Mouse (Mus musculus) kidney, adult 2 months (tissue): Measurements from ENCODE around the gene Npffr2. TPM values are rescaled to one million over a fixed set of nuclear protein-coding genes. Genes with fewer than 3 reads are reported as not detected.
"Not testable (repeated sequence)": the region's sequence is repeated elsewhere in the genome, so short reads cannot be mapped to it uniquely, and the experiment has no call there.

Experiments used
- DNase-seq: peaks from one replicate; pipeline ENCODE4 v3.0.0; 2021
- H3K27ac ChIP-seq: fragments of 200-500 bp; 2 replicates; pipeline ENCODE4 v1.5.1; 2012; ENCODE audit warnings: low read depth, low read length, control low read depth, inconsistent platforms; ENCODE audit not compliant: insufficient read depth
- H3K27me3 ChIP-seq: fragments of 200-500 bp; replicated peaks from 2 replicates; pipeline ENCODE4 v1.6.1; 2012; ENCODE audit warnings: mild to moderate bottlenecking, moderate library complexity, low read length, inconsistent platforms; ENCODE audit not compliant: control insufficient read depth, insufficient read depth
- H3K36me3 ChIP-seq: fragments of 200-500 bp; 2 replicates; pipeline ENCODE4 v1.6.1; 2012; ENCODE audit warnings: mild to moderate bottlenecking, moderate library complexity, low read length, inconsistent platforms; ENCODE audit not compliant: control insufficient read depth, insufficient read depth
- H3K4me1 ChIP-seq: fragments of 200-500 bp; 2 replicates; pipeline ENCODE4 v1.6.1; 2011; ENCODE audit warnings: low read length; ENCODE audit not compliant: control insufficient read depth, insufficient read depth
- H3K4me3 ChIP-seq: fragments of 200-500 bp; 2 replicates; pipeline ENCODE4 v1.5.1; 2011; ENCODE audit warnings: mild to moderate bottlenecking, low read depth, low read length, control low read depth; ENCODE audit not compliant: insufficient read depth
- CTCF ChIP-seq: fragments of 200-500 bp; conservative IDR thresholded peaks from 2 replicates; pipeline ENCODE4 v1.5.1; 2011; ENCODE audit warnings: low read depth, mild to moderate bottlenecking, control low read depth, low read length, moderate library complexity, mixed read lengths; ENCODE audit not compliant: insufficient read depth, insufficient read length
- POLR2A ChIP-seq: fragments of 200-500 bp; IDR thresholded peaks from one replicate; pipeline ENCODE4 v1.6.1; 2011; ENCODE audit warnings: low read depth, low read length, control low read depth
- WGBS: fragments of 180-500 bp; shearing (Covaris S2); methylation state at CpG from one replicate; pipeline ENCODE4 v1.1.7; 2018; 5-methylcytosine and 5-hydroxymethylcytosine counted together
- polyA plus RNA-seq: library from polyadenylated mRNA; depleted of rRNA; stranded (reverse); fragments of >200 nt; gene quantifications from 2 replicates; pipeline ENCODE4 v1.2.3, GENCODE M21; 2012

Gene Npffr2
- polyA plus RNA-seq, 1 experiment = not detected

DNA sequence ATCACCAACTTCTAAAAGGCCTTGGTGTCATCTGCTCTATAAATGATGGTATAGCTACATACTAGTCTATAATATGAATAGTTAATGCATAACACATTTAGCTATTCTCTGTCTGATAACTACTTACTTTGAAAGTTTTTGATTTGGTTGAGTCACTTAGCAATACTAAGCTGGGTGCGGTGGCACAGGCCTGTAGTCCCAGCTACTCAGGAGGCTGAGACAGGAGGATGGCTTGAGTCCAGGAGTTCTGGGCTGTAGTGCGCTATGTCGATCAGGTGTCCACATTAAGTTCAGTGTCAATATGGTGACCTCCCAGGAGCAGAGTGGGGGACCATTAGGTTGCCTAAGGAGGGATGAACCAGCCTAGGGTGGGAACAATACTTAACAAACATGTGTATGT lies 8.8 kb downstream of the Npffr2 start:
- H3K27me3 ChIP-seq = no peaks in the 10 kb centered on the region
- no peaks in the 10 kb centered on the region for H3K36me3 ChIP-seq
- WGBS = 96% methylated on average over 3 of the region's 3 CpGs
- TF ChIP-seq POLR2A (no peak), CTCF (no peak)
- no peak overlapping the region for H3K27ac ChIP-seq
- no peak overlapping the region for H3K4me3 ChIP-seq
- H3K4me1 ChIP-seq = no peaks in the 10 kb centered on the region
- DNase-seq = no peak

DNA sequence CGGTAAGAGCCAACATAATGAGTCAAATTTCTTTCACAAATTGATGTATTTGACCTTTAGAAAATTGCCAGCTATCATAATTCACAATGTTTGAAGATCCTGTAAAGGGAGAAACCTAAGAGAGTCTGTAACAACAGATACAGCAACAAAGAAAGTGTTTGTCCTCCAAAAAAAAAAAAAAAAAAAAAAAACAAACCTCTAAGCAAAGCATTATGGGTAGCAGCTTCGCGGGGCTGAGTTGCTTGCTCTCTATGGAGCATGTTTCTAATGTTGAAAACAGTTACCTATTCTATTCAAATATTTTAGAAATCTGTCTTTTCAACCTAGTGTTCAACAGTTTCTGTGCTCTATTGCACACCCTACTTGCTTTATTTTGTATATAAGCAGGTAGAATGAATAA lies 15.2 kb downstream of the Npffr2 start:
- H3K27me3 ChIP-seq = no peaks in the 10 kb centered on the region
- no peaks in the 10 kb centered on the region for H3K36me3 ChIP-seq
- 77% methylated on average over 3 of the region's 3 CpGs for WGBS
- no peak for TF ChIP-seq POLR2A
- no peak for TF ChIP-seq CTCF
- no peak for DNase-seq
- no peak overlapping the region for H3K27ac ChIP-seq
- H3K4me3 ChIP-seq = no peak overlapping the region
- no peaks in the 10 kb centered on the region for H3K4me1 ChIP-seq

DNA sequence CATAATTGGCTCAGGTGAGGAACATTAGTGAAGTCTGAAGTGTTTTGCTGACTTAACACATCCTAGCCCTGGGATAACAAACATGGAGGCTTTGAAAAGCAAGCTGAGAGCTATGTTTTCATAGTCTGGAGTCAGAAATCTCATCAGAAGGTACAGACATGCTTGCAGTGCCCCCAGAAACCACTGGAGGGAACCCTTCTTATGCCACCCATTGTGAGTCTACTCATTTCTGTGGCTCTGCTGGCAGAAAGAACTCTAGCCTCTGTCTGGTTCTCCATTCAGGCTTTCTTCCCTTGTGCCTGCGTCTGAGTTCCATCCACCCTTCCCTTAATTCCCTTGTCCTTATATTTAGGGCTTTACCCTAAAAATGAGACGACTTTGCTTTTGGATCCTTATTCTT lies 16.2 kb downstream of the Npffr2 start:
- DNase-seq = peak; percentile 70
- Histone ChIP-seq H3K27me3 (no peaks in the 10 kb centered on the region), H3K27ac (no peak overlapping the region), H3K4me1 (no peaks in the 10 kb centered on the region), H3K36me3 (no peaks in the 10 kb centered on the region), H3K4me3 (no peak overlapping the region)
- TF ChIP-seq CTCF (peak; percentile 71), POLR2A (no peak)
- 32% methylated on average over 2 of the region's 2 CpGs for WGBS

DNA sequence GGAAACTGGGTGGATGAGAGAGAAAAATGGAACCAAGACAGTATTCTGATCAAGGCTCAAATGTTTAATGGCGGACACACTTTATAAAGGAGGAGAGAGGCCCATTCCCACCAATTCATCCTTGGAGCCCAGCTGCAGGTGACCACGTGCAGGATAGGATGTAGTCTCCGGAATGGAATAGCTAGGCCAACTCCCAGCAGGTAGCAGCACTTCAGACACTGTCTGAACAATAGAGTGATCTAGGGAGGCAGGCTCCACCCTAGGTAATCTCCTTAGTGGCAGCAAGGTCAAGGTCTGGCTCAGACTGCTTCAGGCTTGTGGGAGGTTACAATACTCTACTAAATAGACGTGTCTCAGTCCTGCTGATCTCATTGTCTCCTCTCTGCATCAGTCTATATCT lies 31.9 kb downstream of the Npffr2 start:
- 45% methylated on average over 4 of the region's 4 CpGs for WGBS
- H3K4me1 ChIP-seq, H3K27me3 ChIP-seq, H3K4me3 ChIP-seq, H3K36me3 ChIP-seq, H3K27ac ChIP-seq, DNase-seq: not testable (repeated sequence)

DNA sequence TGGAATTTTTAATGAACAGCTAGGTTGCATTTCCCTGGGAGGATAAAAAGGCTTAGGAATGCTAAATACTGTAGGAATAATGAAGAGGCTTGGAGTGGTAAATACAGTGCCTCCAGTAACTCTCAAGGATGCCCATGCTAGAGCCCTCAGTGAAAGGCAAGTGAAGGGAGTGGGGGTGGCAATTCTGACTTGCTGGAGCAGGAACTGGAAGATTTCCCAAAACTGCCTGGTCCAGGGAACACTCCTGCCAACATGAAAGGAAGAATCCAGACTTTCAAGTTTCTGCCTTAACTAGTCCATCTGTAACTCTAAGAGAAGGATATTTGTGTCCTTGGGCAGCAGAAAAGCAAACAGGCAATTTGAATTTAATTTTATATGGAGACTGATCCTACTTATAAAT lies 34.2 kb downstream of the Npffr2 start:
- Histone ChIP-seq H3K27ac (no peak overlapping the region), H3K36me3 (no peaks in the 10 kb centered on the region), H3K4me1 (no peaks in the 10 kb centered on the region), H3K27me3 (no peaks in the 10 kb centered on the region), H3K4me3 (no peak overlapping the region)
- TF ChIP-seq CTCF (no peak), POLR2A (no peak)
- DNase-seq = no peak

DNA sequence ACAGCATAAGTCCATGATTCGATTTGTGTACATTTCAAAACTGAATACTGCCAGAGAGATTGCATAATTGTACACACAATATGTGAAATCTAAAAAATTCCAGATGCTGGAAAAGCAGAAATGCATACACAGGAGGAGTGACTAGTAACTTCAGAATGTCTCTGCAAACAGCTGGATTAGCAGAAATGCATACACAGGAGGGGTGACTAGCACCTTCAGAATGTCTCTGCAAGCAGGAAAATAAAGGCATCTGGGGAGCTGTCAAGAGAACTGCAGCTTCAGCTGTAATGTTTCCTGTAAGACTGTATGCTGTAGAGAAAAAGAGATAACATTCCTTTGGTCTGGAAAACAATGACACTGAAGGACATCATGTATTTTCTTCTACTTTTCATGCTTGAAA lies 51.4 kb downstream of the Npffr2 start:
- no peak for DNase-seq
- no peak overlapping the region for H3K27ac ChIP-seq
- H3K27me3 ChIP-seq = no peaks in the 10 kb centered on the region
- H3K4me3 ChIP-seq = no peak overlapping the region
- no peak for TF ChIP-seq POLR2A
- TF ChIP-seq CTCF = no peak
- WGBS = 80% methylated on average over 1 of the region's 1 CpGs
- no peaks in the 10 kb centered on the region for H3K4me1 ChIP-seq
- no peaks in the 10 kb centered on the region for H3K36me3 ChIP-seq

DNA sequence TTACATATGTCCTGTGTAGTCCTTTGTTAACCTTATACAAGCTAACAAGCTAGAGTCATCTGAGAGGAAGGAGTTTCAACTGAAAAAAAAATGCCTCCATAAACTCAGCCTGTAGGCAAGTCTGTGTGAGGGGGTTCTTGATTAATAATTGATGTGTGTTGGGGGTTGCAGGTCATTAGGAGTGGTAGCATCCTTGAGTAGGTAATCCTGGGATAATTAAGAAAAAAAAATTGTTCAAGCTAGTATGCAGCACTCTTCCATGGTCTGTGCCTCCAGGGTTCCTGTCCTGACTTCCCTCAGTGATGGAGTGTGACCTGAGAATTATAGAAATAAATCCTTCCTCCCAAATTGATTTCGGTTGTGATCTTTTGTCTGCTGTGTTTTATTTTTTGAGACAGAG lies 52.0 kb downstream of the Npffr2 start:
- 81% methylated on average over 1 of the region's 1 CpGs for WGBS
- TF ChIP-seq POLR2A (no peak), CTCF (no peak)

DNA sequence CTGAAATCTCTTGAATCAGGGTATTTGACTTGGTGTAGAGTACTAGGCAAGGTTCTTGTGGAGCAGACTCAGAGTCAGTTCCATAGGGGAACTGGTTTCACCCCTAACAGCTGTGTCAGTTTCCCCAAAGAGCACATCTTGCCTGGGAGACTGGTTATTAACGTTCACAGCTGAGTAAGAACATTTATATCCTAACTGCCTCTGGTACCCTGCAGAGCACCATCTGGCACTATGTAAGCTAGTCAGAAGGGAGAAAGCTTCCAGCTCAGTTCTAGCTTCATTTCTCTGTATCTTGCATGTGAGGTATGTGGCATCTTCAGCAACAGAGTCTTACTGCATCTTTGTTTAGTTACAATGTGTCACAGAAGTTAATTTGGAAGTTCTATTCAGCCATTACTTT lies 53.9 kb downstream of the Npffr2 start:
- Histone ChIP-seq H3K27me3 (no peaks in the 10 kb centered on the region), H3K36me3 (no peaks in the 10 kb centered on the region), H3K4me1 (no peaks in the 10 kb centered on the region), H3K27ac (no peak overlapping the region), H3K4me3 (no peak overlapping the region)
- TF ChIP-seq CTCF (no peak), POLR2A (no peak)
- DNase-seq = no peak
- 61% methylated on average over 1 of the region's 1 CpGs for WGBS

More for the DNA sequence above, 52.0 kb downstream of the Npffr2 start:
- H3K27me3 ChIP-seq = no peaks in the 10 kb centered on the region
- H3K27ac ChIP-seq = no peak overlapping the region
- DNase-seq = no peak
- H3K4me3 ChIP-seq = no peak overlapping the region
- H3K4me1 ChIP-seq = no peaks in the 10 kb centered on the region
- no peaks in the 10 kb centered on the region for H3K36me3 ChIP-seq
